Mouse (Mus musculus) heart, adult 18-20 months (tissue): ENCODE measurements around the gene Amfr. TPM values are rescaled to one million over a fixed set of nuclear protein-coding genes. Genes with fewer than 3 reads are reported as not detected.
A peak's percentile ranks its signal among the peaks of the same experiment; 100 is the strongest.

ENCODE experiments used
- DNase-seq, 2 experiments: peaks; one replicate each; pipeline ENCODE4 v3.0.0; 2021 to 2022; ENCODE audit warnings: mixed read lengths in 1 of 2
- microRNA-seq, 2 experiments: library from miRNA; unstranded; fragments of <30 nt; microRNA quantifications; one replicate each; pipeline ENCODE4 v1.2.0; 2022
- total RNA-seq, 2 experiments: library from RNA; stranded (reverse); gene quantifications; 2 replicates each; pipeline ENCODE4 v1.2.3; 2021

Gene Amfr
- total RNA-seq, 2 experiments from 2014 or later, result 130 to 155 TPM

DNA sequence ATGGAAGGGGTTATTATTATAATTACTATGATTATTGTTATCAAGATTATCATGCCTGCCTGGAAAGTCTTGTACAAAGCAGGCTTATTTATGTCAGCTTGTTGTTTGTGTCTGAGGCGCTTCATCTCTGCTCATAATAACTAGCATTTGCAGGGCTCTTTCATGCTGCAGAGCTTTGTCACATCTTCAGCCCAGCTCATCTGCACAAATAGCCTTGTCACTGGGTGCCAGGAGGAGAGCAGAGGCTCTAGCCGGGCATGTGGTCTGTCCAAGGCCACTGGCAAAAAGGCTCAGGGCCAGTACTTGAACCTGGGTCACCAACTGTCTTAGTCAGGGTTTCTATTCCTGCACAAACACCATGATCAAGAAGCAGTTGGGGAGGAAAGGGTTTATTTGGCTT lies 79.4 kb downstream of the Amfr start:
- no peak for DNase-seq

DNA sequence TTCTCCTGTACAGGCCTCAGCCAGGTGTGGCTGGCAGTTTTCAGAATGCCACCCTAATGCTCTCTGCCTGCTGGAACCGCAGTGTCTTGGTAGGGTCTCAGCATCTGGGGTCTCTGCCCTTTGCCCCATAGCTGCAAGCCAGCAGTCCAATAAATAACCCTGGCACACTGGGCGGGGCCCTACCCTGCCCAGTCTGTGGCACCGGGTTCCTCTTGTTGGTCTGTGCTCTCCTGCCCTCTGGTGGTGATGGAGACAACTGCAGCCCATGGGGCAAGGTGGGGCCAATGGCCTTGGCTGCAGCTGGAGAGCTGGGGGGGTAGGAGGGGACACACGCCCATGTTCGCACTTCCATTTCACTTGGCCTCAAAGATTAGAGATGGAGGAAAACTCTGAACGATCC lies 79.8 kb downstream of the Amfr start:
- peak; percentile 76 to 93 for DNase-seq

DNA sequence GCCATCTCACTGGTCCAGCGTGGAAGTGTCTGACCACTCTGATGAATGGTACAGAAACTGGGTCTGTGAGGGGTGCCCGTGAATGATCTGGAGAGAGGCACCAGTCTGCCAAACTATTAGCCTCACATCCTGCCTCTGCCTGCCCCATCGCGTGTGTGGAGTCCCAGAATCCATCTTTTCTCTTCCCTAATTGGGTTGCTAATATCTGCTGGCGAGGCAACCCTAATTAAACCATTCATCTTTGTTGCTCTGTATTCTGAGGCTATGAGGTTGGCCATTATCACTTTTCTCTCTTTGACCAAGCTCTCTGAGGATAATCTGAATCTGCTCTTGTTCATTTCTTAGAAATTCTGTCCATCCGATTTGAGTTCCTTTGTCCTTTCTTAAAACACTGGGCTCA lies 81.3 kb downstream of the Amfr start:
- DNase-seq, result no peak

DNA sequence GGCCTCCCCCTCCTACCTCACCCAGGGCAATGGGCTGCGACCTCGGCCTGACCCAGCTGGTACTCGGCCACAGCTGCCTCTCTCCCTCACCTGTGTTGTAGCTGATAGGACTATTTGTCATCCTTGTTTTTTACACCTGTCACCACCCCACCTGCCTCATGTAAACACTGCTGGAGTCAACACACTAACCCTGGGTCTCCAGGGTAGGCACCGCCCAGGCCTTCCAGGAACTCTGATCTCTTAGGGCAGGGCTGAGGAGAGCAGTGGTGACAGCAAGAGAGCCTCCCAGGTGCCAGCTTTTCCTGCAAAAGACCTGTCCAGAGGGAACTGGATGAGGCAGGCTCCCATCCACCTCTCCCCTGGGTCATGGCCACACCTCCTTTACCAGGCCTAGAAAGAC lies 83.4 kb downstream of the Amfr start:
- no peak for DNase-seq

DNA sequence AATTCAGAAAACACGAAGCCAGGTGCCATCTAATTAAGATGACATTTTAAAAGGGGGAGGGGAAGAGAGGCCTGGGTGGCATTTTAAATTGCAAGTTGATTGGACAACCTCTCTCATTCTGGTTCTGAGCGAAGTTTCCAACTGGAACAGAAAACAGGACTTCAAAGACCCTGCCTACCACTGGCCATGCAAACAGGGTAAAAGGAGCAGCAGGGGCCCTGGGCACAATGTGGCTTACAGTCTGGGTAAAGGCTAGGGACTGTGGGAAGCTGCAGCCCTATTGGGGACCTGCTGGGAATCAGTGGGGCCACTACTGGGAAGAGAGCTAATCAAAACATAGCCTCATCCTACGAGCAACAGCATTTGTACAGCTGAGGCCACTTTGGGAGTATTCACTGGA lies 87.1 kb downstream of the Amfr start:
- DNase-seq, result no peak

DNA sequence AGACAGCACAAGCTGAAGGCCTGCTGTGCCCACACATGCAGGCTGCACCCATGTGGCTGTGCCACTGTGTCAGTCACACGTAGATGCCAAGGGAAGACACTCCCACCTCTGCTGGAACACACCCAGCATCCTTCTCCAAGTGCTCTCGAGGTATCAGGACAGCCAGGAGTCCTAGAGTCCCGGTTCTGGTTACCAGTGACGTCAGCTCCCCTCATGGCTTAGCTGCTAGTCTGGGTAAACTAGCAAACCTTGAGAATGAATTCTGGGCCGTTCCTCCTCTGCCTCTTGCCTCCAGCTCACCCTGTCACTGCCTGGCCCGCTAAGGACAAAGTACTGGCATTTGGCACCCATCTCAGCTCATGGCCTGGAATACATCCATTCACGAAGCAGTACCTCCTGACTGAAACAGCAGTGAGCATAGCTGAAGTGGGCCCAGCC lies 88.7 kb downstream of the Amfr start:
- peak in 1 of 2 experiments; percentile 55 for DNase-seq

Small RNA genes lying within 50 kb of the gene (microRNA-seq; reads per million reads assigned to microRNA genes)
- gene Gm24159, result 0 reads per million in 2 experiments

Other genes starting within 250 kb of the Amfr start
- 10 to 100 TPM; 20.7 to 21.7 TPM for gene Gnao1, start 202.9 kb downstream of the Amfr start, total RNA-seq
- 10 to 100 TPM; 23.6 to 24.7 TPM for gene Nudt21, start 24.2 kb upstream of the Amfr start, total RNA-seq
- 10 to 100 TPM; 31.0 to 35.5 TPM for gene Ogfod1, start 24.4 kb upstream of the Amfr start, total RNA-seq
- 10 to 100 TPM in 1 of 2 experiments, 1 to 10 TPM in 1; 7.6 to 10.1 TPM for gene Bbs2, start 86.1 kb upstream of the Amfr start, total RNA-seq
- gene Mt4, start 124.4 kb upstream of the Amfr start, total RNA-seq, result not detected
- 1 to 10 TPM; 2.2 to 2.4 TPM for gene Mt3, start 139.8 kb upstream of the Amfr start, total RNA-seq
- gene Mt2, start 159.8 kb upstream of the Amfr start, total RNA-seq, result 10 to 100 TPM; 24.4 to 89.7 TPM
- 100 to 1,000 TPM; 240 to 413 TPM for gene Mt1, start 166.2 kb upstream of the Amfr start, total RNA-seq
- 10 to 100 TPM; 15.6 to 16.2 TPM for gene Nup93, start 201.7 kb upstream of the Amfr start, total RNA-seq